Mouse (Mus musculus) bone marrow macrophage, adult 2 months (primary cell): ENCODE measurements around the gene Gm1123.

Source experiments
- CTCF ChIP-seq: IDR thresholded peaks from 2 replicates; pipeline ENCODE4 v1.5.1; 2012; ENCODE audit warnings: low read depth, mild to moderate bottlenecking, low read length, moderate library complexity
- POLR2A ChIP-seq: IDR thresholded peaks from 2 replicates; pipeline ENCODE4 v1.6.1; 2012; ENCODE audit warnings: mild to moderate bottlenecking, low read depth, low read length, borderline replicate concordance

GRCm38 (mm10) chr9:99021751-99022150 is 13.8 kb downstream of the Gm1123 start:
- no peak for TF ChIP-seq CTCF
- TF ChIP-seq POLR2A, result no peak
